Mouse (Mus musculus) bone marrow, adult 2 months (tissue): ENCODE measurements at regions not wholly inside any gene's neighbourhood (a gene's known extent, or its start where the extent isn't known, plus 50 kb on each side); places are given as distances from the start of the nearest gene placed in this dataset.

Experiments used
- CTCF ChIP-seq: fragments of 200-500 bp; IDR thresholded peaks from 2 replicates; pipeline ENCODE4 v1.5.1; 2011; ENCODE audit warnings: low read length, control low read depth; ENCODE audit not compliant: control insufficient read depth, insufficient read depth
- POLR2A ChIP-seq: fragments of 200-500 bp; IDR thresholded peaks from 2 replicates; pipeline ENCODE4 v1.6.1; 2011; ENCODE audit warnings: low read depth, mild to moderate bottlenecking, control low read depth, low read length, borderline replicate concordance; ENCODE audit not compliant: control insufficient read depth

GRCm38 (mm10) chr15:36716686-36717038 is 290.9 kb downstream of the Zfp706 start:
- no peak for TF ChIP-seq CTCF
- no peak for TF ChIP-seq POLR2A
